Mouse (Mus musculus) stomach, postnatal 0 days (tissue): ENCODE measurements around the gene Matk. TPM values are rescaled to one million over a fixed set of nuclear protein-coding genes. Genes with fewer than 3 reads are reported as not detected.

Experiments
- ATAC-seq: fragments of 200-750 bp; cut with Nextera tagmentation; 2 replicates; pipeline ENCODE4 v1.8.0; 2017; ENCODE audit not compliant: low FRiP score, low TSS enrichment
- DNase-seq: peaks from one replicate; pipeline ENCODE4 v3.0.0-alpha.2; 2016; ENCODE audit warnings: low spot score
- H3K27ac ChIP-seq: fragments of 300-500 bp; sonication (generic); replicated peaks from 2 replicates; pipeline ENCODE4 v1.5.1; 2014; ENCODE audit warnings: mild to moderate bottlenecking, control low read depth
- H3K27me3 ChIP-seq: fragments of 300-500 bp; sonication (generic); 2 replicates; pipeline ENCODE4 v1.6.1; 2014; ENCODE audit warnings: low read length; ENCODE audit not compliant: control insufficient read depth, insufficient read depth
- H3K36me3 ChIP-seq: fragments of 300-500 bp; sonication (generic); 2 replicates; pipeline ENCODE4 v1.6.1; 2014; ENCODE audit warnings: low read length, mixed read lengths; ENCODE audit not compliant: control insufficient read depth, insufficient read depth
- H3K4me1 ChIP-seq: fragments of 300-500 bp; sonication (generic); replicated peaks from 2 replicates; pipeline ENCODE4 v1.6.1; 2014; ENCODE audit warnings: antibody characterized with exemption; ENCODE audit not compliant: control insufficient read depth, insufficient read depth
- H3K4me2 ChIP-seq: fragments of 300-500 bp; sonication (generic); replicated peaks from 2 replicates; pipeline ENCODE4 v1.6.1; 2014; ENCODE audit warnings: low read depth, mild to moderate bottlenecking, control low read depth, moderate library complexity
- H3K4me3 ChIP-seq: fragments of 300-500 bp; sonication (generic); 2 replicates; pipeline ENCODE4 v1.5.1; 2014; ENCODE audit warnings: low read depth, low read length, control low read depth
- H3K9ac ChIP-seq: fragments of 300-500 bp; sonication (generic); 2 replicates; pipeline ENCODE4 v1.6.1; 2014; ENCODE audit warnings: mild to moderate bottlenecking, low read length, control low read depth, mixed read lengths
- H3K9me3 ChIP-seq: fragments of 300-500 bp; sonication (generic); 2 replicates; pipeline ENCODE4 v1.6.1; 2016; ENCODE audit warnings: low read length; ENCODE audit not compliant: control insufficient read depth
- CTCF ChIP-seq: IDR thresholded peaks from 2 replicates; pipeline ENCODE4 v1.5.1; 2016; ENCODE audit warnings: antibody characterized with exemption, low read depth, mild to moderate bottlenecking, moderate library complexity
- EP300 ChIP-seq: optimal IDR thresholded peaks from 2 replicates; pipeline ENCODE3; 2016; ENCODE audit warnings: antibody characterized with exemption
- WGBS: fragments of 180-500 bp; shearing (Covaris S2); extraction: QIAGEN DNeasy Blood & Tissue Kit; methylation state at CpG from one replicate; pipeline ENCODE4 v1.1.7; 2014; 5-methylcytosine and 5-hydroxymethylcytosine counted together
- polyA plus RNA-seq: library from polyadenylated mRNA; unstranded; fragments of >200 nt; fragmentation: Nextera tagmentation; extraction: Ambion mirVana; gene quantifications from 2 replicates; pipeline ENCODE4 v1.2.1, GENCODE M21; 2015

Gene Matk
- polyA plus RNA-seq, 1 experiment from 2014 or later: 1.0 TPM

GRCm38 (mm10) chr10:81245166-81245565, 7.6 kb upstream of the Matk start:
- Histone ChIP-seq H3K27me3 (no peaks in the 10 kb centered on the region), H3K4me1 (no peaks in the 10 kb centered on the region), H3K4me3 (no peak overlapping the region), H3K9ac (no peak overlapping the region), H3K4me2 (no peak overlapping the region), H3K9me3 (no peaks in the 10 kb centered on the region), H3K27ac (no peak overlapping the region), H3K36me3 (no peaks in the 10 kb centered on the region)
- TF ChIP-seq CTCF: no peak
- no peak for TF ChIP-seq EP300
- ATAC-seq: no peak
- 82% methylated on average over 6 of the region's 6 CpGs for WGBS
- DNase-seq: no peak

DNA sequence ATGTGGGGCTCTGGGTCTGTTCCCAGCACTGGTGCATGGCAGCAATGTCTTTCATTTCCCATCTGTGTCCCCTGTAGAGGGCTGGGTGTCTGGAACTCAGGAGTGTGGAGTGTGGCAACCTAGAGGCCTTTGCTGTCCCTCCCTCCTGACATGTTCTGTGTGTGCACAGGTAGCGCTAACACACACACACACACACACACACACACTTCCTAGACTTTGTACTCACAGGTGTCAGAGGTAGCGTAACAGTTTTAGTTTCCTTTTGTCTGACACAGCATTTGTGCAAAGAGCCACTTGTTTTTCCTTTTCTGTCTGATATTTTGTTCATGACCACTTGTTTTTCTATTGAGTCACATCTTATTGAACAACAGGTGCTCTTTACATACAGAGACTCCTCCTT, 4.9 kb upstream of the Matk start:
- Histone ChIP-seq H3K4me2 (no peak overlapping the region), H3K27me3 (no peaks in the 10 kb centered on the region; the same call in 1 of the 2 replicates), H3K9me3 (no peaks in the 10 kb centered on the region), H3K9ac (no peak overlapping the region), H3K4me3 (no peak overlapping the region), H3K36me3 (no peaks in the 10 kb centered on the region; the same call in 1 of the 2 replicates), H3K27ac (no peak overlapping the region), H3K4me1 (0 out of 2 replicates have a peak, but pooled peaks cover under 1% of the 10 kb centered on the region)
- TF ChIP-seq CTCF (no peak), EP300 (no peak)
- DNase-seq: peak; percentile 56
- ATAC-seq: 0 out of 2 replicates have a peak, but pooled peaks have one; percentile 36
- 71% methylated on average over 2 of the region's 2 CpGs for WGBS

DNA sequence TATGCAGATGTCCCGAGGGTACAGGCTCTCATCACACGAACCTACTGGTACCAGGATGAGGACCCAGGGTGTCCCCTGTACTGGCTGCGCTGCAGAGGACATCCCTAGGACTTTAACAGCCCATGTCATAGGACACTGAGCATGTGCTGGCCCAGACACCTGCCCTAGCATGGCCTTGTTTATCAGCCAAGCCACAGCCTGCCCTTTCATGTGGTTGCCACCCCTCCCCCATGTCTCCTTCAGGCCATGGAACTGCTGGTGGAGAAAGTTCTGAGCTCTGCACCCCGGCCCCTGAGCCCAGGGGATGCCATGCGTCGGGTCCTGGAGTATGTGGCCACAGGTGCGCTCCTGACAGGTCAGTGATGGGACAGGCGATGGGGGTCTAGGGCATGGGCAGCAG, 3.3 kb upstream of the Matk start:
- ATAC-seq (no peak), DNase-seq (no peak)
- Histone ChIP-seq H3K4me2 (no peak overlapping the region), H3K27me3 (peaks cover 4% of the 10 kb centered on the region; the same call in 1 of the 2 replicates), H3K36me3 (no peaks in the 10 kb centered on the region; the same call in 1 of the 2 replicates), H3K9ac (no peak overlapping the region), H3K27ac (no peak overlapping the region), H3K4me1 (0 out of 2 replicates have a peak, but pooled peaks cover 3% of the 10 kb centered on the region), H3K9me3 (no peaks in the 10 kb centered on the region), H3K4me3 (no peak overlapping the region)
- WGBS: 85% methylated on average over 8 of the region's 8 CpGs
- TF ChIP-seq CTCF (no peak), EP300 (no peak)

- no peak overlapping the region for H3K9ac ChIP-seq
- WGBS: 44% methylated on average over 1 of the region's 1 CpGs
- peaks cover 18% of the 10 kb centered on the region; the same call in 1 of the 2 replicates for H3K27me3 ChIP-seq
- 0 out of 2 replicates have a peak, but pooled peaks cover 6% of the 10 kb centered on the region for H3K4me1 ChIP-seq
- no peaks in the 10 kb centered on the region for H3K9me3 ChIP-seq
- no peak overlapping the region for H3K27ac ChIP-seq
- H3K4me2 ChIP-seq: no peak overlapping the region
- ATAC-seq (no peak), DNase-seq (no peak)
- TF ChIP-seq EP300 (no peak), CTCF (no peak)
- no peak overlapping the region for H3K4me3 ChIP-seq
- no peaks in the 10 kb centered on the region; the same call in 1 of the 2 replicates for H3K36me3 ChIP-seq
Measured at GRCm38 (mm10) chr10:81254886-81255285, 2.2 kb downstream of the Matk start.

DNA sequence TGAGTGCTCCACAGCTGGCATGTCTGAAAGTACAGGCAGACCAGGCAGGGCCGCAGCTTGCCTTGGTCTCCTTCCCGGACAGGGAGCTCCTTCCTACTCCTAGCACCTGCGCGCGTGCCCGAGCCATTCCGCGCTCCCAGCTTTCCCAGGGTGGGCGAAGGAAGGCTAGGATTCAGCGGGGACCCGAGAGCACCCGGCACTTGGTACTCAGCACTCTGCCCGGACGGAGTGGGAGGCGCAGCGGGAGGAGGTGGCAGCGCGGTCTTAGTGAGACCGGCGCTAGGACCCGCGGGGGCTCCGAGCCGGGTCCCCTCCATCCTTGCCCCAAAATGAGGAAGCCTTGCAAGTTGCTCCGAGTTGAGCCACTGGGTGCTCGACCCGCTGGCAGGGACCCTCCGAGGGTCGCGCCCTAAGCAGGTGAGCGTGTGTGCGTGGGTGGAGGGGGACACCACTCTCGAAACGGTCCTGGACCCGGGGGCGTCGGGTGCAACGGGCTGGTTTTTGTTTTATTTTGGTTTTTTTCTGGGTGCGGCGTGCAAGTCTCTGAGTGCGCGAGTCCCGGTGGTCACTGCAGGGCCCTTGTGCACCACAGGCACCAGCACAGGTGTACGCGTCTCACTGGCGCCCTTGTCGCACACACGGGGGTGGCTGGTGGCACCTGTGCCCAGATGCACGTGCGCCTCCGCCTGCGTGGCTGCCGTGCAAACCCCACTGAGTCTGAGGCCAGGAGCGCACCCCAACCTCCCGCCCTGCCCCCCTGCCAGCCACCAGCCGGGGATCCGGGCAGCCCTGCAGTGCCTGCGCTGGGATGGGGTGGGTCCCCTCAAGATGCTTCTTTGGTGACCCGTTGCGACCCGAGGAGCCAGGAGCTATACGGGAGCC, 4.7 kb downstream of the Matk start:
- ATAC-seq: no peak

More for the DNA sequence above, 4.7 kb downstream of the Matk start:
- Histone ChIP-seq H3K4me1 (0 out of 2 replicates have a peak, but pooled peaks cover 6% of the 10 kb centered on the region), H3K36me3 (no peaks in the 10 kb centered on the region), H3K27ac (no peak overlapping the region), H3K9ac (peak overlapping the region; percentile 47; the same call in 1 of the 2 replicates), H3K4me3 (peak overlapping the region; percentile 39), H3K27me3 (peaks cover 21% of the 10 kb centered on the region; the same call in 1 of the 2 replicates), H3K9me3 (peaks cover 5% of the 10 kb centered on the region; the same call in 1 of the 2 replicates), H3K4me2 (peak overlapping the region; percentile 68)
- no peak for TF ChIP-seq CTCF
- no peak for TF ChIP-seq EP300
- WGBS: 2% methylated on average over 62 of the region's 62 CpGs
- peak; percentile 39 for DNase-seq
